Mouse (Mus musculus) kidney, adult 2 months (tissue): ENCODE measurements around the gene Pfkm.

ENCODE experiments used
- CTCF ChIP-seq: fragments of 200-500 bp; conservative IDR thresholded peaks from 2 replicates; pipeline ENCODE4 v1.5.1; 2011; ENCODE audit warnings: low read depth, mild to moderate bottlenecking, control low read depth, low read length, moderate library complexity, mixed read lengths; ENCODE audit not compliant: insufficient read depth, insufficient read length
- POLR2A ChIP-seq: fragments of 200-500 bp; IDR thresholded peaks from one replicate; pipeline ENCODE4 v1.6.1; 2011; ENCODE audit warnings: low read depth, low read length, control low read depth

GRCm38 (mm10) chr15:98089421-98090183 lies 2.8 kb upstream of the Pfkm start:
- TF ChIP-seq POLR2A (no peak), CTCF (0 out of 2 replicates have a peak, but pooled peaks have one; percentile 25)
